Mouse (Mus musculus) ES-Bruce4 (cell line): ENCODE measurements around the gene St6galnac3. TPM values are rescaled to one million over a fixed set of nuclear protein-coding genes. Genes with fewer than 3 reads are reported as not detected.

Experiments used
- H3K27ac ChIP-seq: 2 replicates; pipeline ENCODE4 v1.5.1; 2012; ENCODE audit warnings: low read length, inconsistent platforms; ENCODE audit not compliant: insufficient read depth
- H3K27me3 ChIP-seq: 2 replicates; pipeline ENCODE4 v1.6.1; 2012; ENCODE audit warnings: mild to moderate bottlenecking, low read length, inconsistent platforms; ENCODE audit not compliant: control insufficient read depth, poor library complexity, insufficient read depth, severe bottlenecking
- H3K36me3 ChIP-seq: 2 replicates; pipeline ENCODE4 v1.6.1; 2012; ENCODE audit warnings: inconsistent platforms, mild to moderate bottlenecking, low read length, moderate library complexity; ENCODE audit not compliant: control insufficient read depth, poor library complexity, insufficient read depth, severe bottlenecking
- H3K4me1 ChIP-seq: one replicate; pipeline ENCODE4 v1.8.1; 2011; ENCODE audit warnings: low read length; ENCODE audit not compliant: control insufficient read depth, insufficient read depth
- H3K4me3 ChIP-seq: 2 replicates; pipeline ENCODE4 v1.5.1; 2011; ENCODE audit warnings: low read depth, mild to moderate bottlenecking, low read length
- H3K9ac ChIP-seq: 2 replicates; pipeline ENCODE4 v1.6.1; 2012; ENCODE audit warnings: low read depth, mild to moderate bottlenecking, inconsistent platforms; ENCODE audit not compliant: poor library complexity, severe bottlenecking
- H3K9me3 ChIP-seq: replicated peaks from 2 replicates; pipeline ENCODE4 v1.6.1; 2012; ENCODE audit warnings: mild to moderate bottlenecking, low read length, inconsistent platforms; ENCODE audit not compliant: control insufficient read depth, poor library complexity, insufficient read depth, severe bottlenecking
- CTCF ChIP-seq: IDR thresholded peaks from one replicate; pipeline ENCODE4 v1.8.1; 2011; ENCODE audit warnings: low read depth, low read length
- EP300 ChIP-seq: IDR thresholded peaks from 2 replicates; pipeline ENCODE4 v1.6.1; 2011; ENCODE audit warnings: low read depth, low read length; ENCODE audit not compliant: insufficient read depth
- POLR2A ChIP-seq: IDR thresholded peaks from one replicate; pipeline ENCODE4 v1.8.1; 2011; ENCODE audit warnings: low read length; ENCODE audit not compliant: insufficient read depth
- polyA plus RNA-seq: library from polyadenylated mRNA; stranded (reverse); fragments of >200 nt; gene quantifications from 2 replicates; pipeline ENCODE4 v1.2.4, GENCODE M21; 2011; ENCODE audit warnings: low read depth; ENCODE audit not compliant: missing spikeins, insufficient read depth, insufficient read length

Gene St6galnac3
- polyA plus RNA-seq, 1 experiment = 4.8 TPM

GRCm38 (mm10) chr3:153529174-153529573 lies 195.8 kb downstream of the St6galnac3 start:
- H3K4me3 ChIP-seq = no peak overlapping the region
- TF ChIP-seq EP300 = no peak
- no peak for TF ChIP-seq CTCF
- no peak for TF ChIP-seq POLR2A
- H3K9ac ChIP-seq = no peak overlapping the region
- H3K4me1 ChIP-seq = no peaks in the 10 kb centered on the region
- H3K27me3 ChIP-seq = no peaks in the 10 kb centered on the region
- H3K27ac ChIP-seq = no peak overlapping the region
- H3K36me3 ChIP-seq = no peaks in the 10 kb centered on the region
- H3K9me3 ChIP-seq = no peaks in the 10 kb centered on the region

- no peaks in the 10 kb centered on the region for H3K4me1 ChIP-seq
- no peaks in the 10 kb centered on the region for H3K36me3 ChIP-seq
- no peaks in the 10 kb centered on the region for H3K27me3 ChIP-seq
- H3K9ac ChIP-seq = no peak overlapping the region
- no peaks in the 10 kb centered on the region for H3K9me3 ChIP-seq
- no peak overlapping the region for H3K27ac ChIP-seq
- TF ChIP-seq CTCF = no peak
- no peak for TF ChIP-seq EP300
- no peak for TF ChIP-seq POLR2A
- H3K4me3 ChIP-seq = no peak overlapping the region
These were observed 199.7 kb downstream of the St6galnac3 start for GRCm38 (mm10) chr3:153525151-153525768.

DNA sequence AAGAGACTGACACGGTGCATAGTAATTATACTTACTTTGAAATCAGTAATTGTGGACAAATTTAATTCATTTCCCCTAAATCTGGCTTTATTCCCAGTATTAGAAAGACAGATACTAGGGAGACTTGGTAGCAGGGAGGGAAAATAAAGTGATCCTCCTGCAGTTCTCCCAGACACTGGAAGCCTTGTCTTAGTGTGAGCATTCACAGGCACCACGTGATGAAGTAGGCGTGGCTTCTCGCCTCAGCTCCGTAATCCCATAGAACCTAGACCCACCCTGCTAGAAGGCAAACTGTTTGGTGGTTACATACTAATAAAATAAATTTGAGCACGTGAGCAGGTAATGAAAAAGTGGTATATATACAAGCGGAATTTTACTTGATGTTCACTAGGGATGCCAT lies 208.1 kb downstream of the St6galnac3 start:
- Histone ChIP-seq H3K9ac (no peak overlapping the region), H3K4me1 (no peaks in the 10 kb centered on the region), H3K4me3 (no peak overlapping the region), H3K27ac (no peak overlapping the region), H3K27me3 (no peaks in the 10 kb centered on the region), H3K36me3 (no peaks in the 10 kb centered on the region), H3K9me3 (no peaks in the 10 kb centered on the region)
- TF ChIP-seq EP300 (no peak), POLR2A (no peak), CTCF (no peak)

- TF ChIP-seq EP300 = no peak
- no peak for TF ChIP-seq CTCF
- no peak for TF ChIP-seq POLR2A
- Histone ChIP-seq H3K27ac (no peak overlapping the region), H3K36me3 (no peaks in the 10 kb centered on the region), H3K27me3 (no peaks in the 10 kb centered on the region), H3K4me1 (no peaks in the 10 kb centered on the region), H3K4me3 (no peak overlapping the region), H3K9ac (no peak overlapping the region), H3K9me3 (no peaks in the 10 kb centered on the region)
These were observed 211.4 kb downstream of the St6galnac3 start for GRCm38 (mm10) chr3:153513501-153514060.

DNA sequence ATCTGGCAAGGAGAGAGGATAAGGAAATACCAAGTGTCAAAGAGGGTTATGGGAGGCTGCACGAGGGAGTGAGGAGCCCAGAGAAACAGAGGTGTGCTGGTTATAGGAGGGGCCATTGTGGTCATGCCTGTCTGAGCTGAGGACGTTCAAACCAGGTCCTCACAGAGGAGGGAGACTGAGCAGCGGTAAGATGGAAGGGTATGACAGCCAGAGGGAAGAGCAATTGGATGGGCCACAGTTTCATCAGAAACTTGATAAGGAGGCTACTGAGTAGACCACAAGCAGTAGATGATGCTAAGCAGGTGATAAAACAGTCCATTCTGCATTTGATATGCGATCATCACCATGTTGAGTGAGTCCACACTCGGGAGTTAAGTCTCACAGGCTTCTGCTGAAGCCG lies 212.4 kb downstream of the St6galnac3 start:
- no peaks in the 10 kb centered on the region for H3K9me3 ChIP-seq
- no peaks in the 10 kb centered on the region for H3K36me3 ChIP-seq
- H3K4me3 ChIP-seq = no peak overlapping the region
- no peaks in the 10 kb centered on the region for H3K4me1 ChIP-seq
- no peak overlapping the region for H3K9ac ChIP-seq
- H3K27me3 ChIP-seq = no peaks in the 10 kb centered on the region
- TF ChIP-seq EP300 (no peak), CTCF (no peak), POLR2A (no peak)
- no peak overlapping the region for H3K27ac ChIP-seq

DNA sequence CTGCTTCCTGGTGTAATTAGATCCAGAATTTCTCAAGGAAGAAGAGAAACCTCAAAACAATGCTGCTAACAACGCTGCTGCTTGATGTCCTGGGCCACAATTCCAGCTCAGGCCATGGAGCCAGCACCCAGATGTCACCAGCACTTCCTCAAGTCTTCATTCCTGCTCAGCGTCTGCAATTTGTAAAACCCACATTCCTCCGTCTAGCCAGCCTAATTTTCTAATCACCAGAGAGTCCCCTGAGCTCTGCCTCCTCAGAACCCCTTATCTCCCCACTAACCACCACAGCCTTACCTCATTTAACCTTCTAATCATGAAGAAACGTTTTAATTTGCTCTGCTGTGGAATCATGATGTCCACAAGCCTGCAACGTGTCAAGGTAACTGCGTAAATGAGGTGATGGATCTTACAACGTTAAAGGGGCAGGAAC lies 213.8 kb downstream of the St6galnac3 start:
- H3K4me1 ChIP-seq = no peaks in the 10 kb centered on the region
- TF ChIP-seq POLR2A = no peak
- TF ChIP-seq CTCF = no peak
- no peak for TF ChIP-seq EP300
- no peaks in the 10 kb centered on the region for H3K36me3 ChIP-seq
- no peaks in the 10 kb centered on the region for H3K27me3 ChIP-seq
- no peaks in the 10 kb centered on the region for H3K9me3 ChIP-seq
- no peak overlapping the region for H3K9ac ChIP-seq
- no peak overlapping the region for H3K4me3 ChIP-seq
- no peak overlapping the region for H3K27ac ChIP-seq
